Mouse (Mus musculus): Measurements from ENCODE around the gene Ndufs7. TPM values are rescaled to one million over a fixed set of nuclear protein-coding genes. Genes with fewer than 3 reads are reported as not detected.

The Ndufs7 gene
- polyA plus RNA-seq, 1 experiment from 2014 or later: 314 TPM

- 8% methylated on average over 19 of the region's 19 CpGs for WGBS
These were observed 11.1 kb downstream of the Ndufs7 start for GRCm38 (mm10) chr10:80259861-80260641.

GRCm38 (mm10) chr10:80260642-80261584, 12.0 kb downstream of the Ndufs7 start, which contains the start of the genes Gamt and Dazap1:
TSS of gene Gamt (minus strand) at chr10:80261012.
TSS of gene Dazap1 (plus strand) at chr10:80261486.
- Histone ChIP-seq H3K9me3 (replicated peaks) (no peaks in the 10 kb centered on the region), H3K27me3 (ENCODE audit: low read depth, poor library complexity, severe bottlenecking) (no peaks in the 10 kb centered on the region), H3K36me3 (peaks cover 37% of the 10 kb centered on the region), H3K27ac (replicated peaks) (peak within 1 kb of the TSS; percentile 91), H3K4me1 (peaks cover 69% of the 10 kb centered on the region), H3K4me3 (peak within 1 kb of the TSS; percentile 63)
- peak; percentile 97 for DNase-seq (ENCODE audit: low spot score)
- under 1% methylated on average over 49 of the region's 49 CpGs for WGBS

More at GRCm38 (mm10) chr10:80259861-80260641, 11.1 kb downstream of the Ndufs7 start:
- Histone ChIP-seq H3K4me3 (peak overlapping the region; percentile 63), H3K9me3 (replicated peaks) (no peaks in the 10 kb centered on the region), H3K4me1 (peaks cover 66% of the 10 kb centered on the region), H3K27me3 (ENCODE audit: low read depth, poor library complexity, severe bottlenecking) (no peaks in the 10 kb centered on the region), H3K36me3 (peaks cover 45% of the 10 kb centered on the region), H3K27ac (replicated peaks) (peak overlapping the region; percentile 91)
- peak; percentile 67 for DNase-seq (ENCODE audit: low spot score)

GRCm38 (mm10) chr10:80261585-80261968, 12.7 kb downstream of the Ndufs7 start:
- 0% methylated on average over 14 of the region's 14 CpGs for WGBS
- Histone ChIP-seq H3K27ac (replicated peaks) (peak overlapping the region; percentile 91), H3K9me3 (replicated peaks) (no peaks in the 10 kb centered on the region), H3K27me3 (ENCODE audit: low read depth, poor library complexity, severe bottlenecking) (no peaks in the 10 kb centered on the region), H3K36me3 (peaks cover 30% of the 10 kb centered on the region), H3K4me1 (peaks cover 69% of the 10 kb centered on the region), H3K4me3 (peak overlapping the region; percentile 63)
- peak; percentile 91 for DNase-seq (ENCODE audit: low spot score)

- Histone ChIP-seq H3K4me1 (peaks cover 70% of the 10 kb centered on the region), H3K9me3 (replicated peaks) (no peaks in the 10 kb centered on the region), H3K4me3 (peak overlapping the region; percentile 63), H3K27ac (replicated peaks) (peak overlapping the region; percentile 91; the same call in 1 of the 2 replicates), H3K36me3 (peaks cover 29% of the 10 kb centered on the region), H3K27me3 (ENCODE audit: low read depth, poor library complexity, severe bottlenecking) (no peaks in the 10 kb centered on the region)
- WGBS: 74% methylated on average over 12 of the region's 12 CpGs
- no peak for DNase-seq (ENCODE audit: low spot score)
These were observed 13.2 kb downstream of the Ndufs7 start for GRCm38 (mm10) chr10:80262169-80262568.

- DNase-seq (ENCODE audit: low spot score): no peak
- WGBS: 93% methylated on average over 10 of the region's 10 CpGs
- Histone ChIP-seq H3K4me3 (no peak overlapping the region), H3K27me3 (ENCODE audit: low read depth, poor library complexity, severe bottlenecking) (no peaks in the 10 kb centered on the region), H3K9me3 (replicated peaks) (no peaks in the 10 kb centered on the region), H3K36me3 (peaks cover 30% of the 10 kb centered on the region), H3K4me1 (peaks cover 77% of the 10 kb centered on the region), H3K27ac (replicated peaks) (no peak overlapping the region)
These were observed 13.9 kb downstream of the Ndufs7 start for GRCm38 (mm10) chr10:80262776-80263365.

GRCm38 (mm10) chr10:80264341-80265148, 15.6 kb downstream of the Ndufs7 start:
- Histone ChIP-seq H3K27me3 (ENCODE audit: low read depth, poor library complexity, severe bottlenecking) (no peaks in the 10 kb centered on the region), H3K4me3 (peak overlapping the region; percentile 95), H3K9me3 (replicated peaks) (no peaks in the 10 kb centered on the region), H3K27ac (replicated peaks) (peak overlapping the region; percentile 97), H3K4me1 (peaks cover 74% of the 10 kb centered on the region), H3K36me3 (peaks cover 29% of the 10 kb centered on the region)
- WGBS: 2% methylated on average over 81 of the region's 81 CpGs
- DNase-seq (ENCODE audit: low spot score): peak; percentile 97

- Histone ChIP-seq H3K4me1 (peaks cover 72% of the 10 kb centered on the region), H3K36me3 (peaks cover 33% of the 10 kb centered on the region), H3K27me3 (ENCODE audit: low read depth, poor library complexity, severe bottlenecking) (no peaks in the 10 kb centered on the region), H3K4me3 (peak overlapping the region; percentile 95), H3K9me3 (replicated peaks) (no peaks in the 10 kb centered on the region), H3K27ac (replicated peaks) (peak overlapping the region; percentile 97)
- no peak for DNase-seq (ENCODE audit: low spot score)
- WGBS: 1% methylated on average over 18 of the region's 18 CpGs
These were observed 16.2 kb downstream of the Ndufs7 start for GRCm38 (mm10) chr10:80265149-80265486.

- H3K27ac ChIP-seq (replicated peaks): no peak overlapping the region
- no peaks in the 10 kb centered on the region for H3K9me3 ChIP-seq (replicated peaks)
- H3K27me3 ChIP-seq (ENCODE audit: low read depth, poor library complexity, severe bottlenecking): no peaks in the 10 kb centered on the region
- 0 out of 2 replicates have a peak overlapping the region, but pooled peaks have one; percentile 3 for H3K4me3 ChIP-seq
- 92% methylated on average over 2 of the region's 2 CpGs for whole genome bisulfite sequencing
- peaks cover 62% of the 10 kb centered on the region for H3K4me1 ChIP-seq
- peaks cover 74% of the 10 kb centered on the region for H3K36me3 ChIP-seq
- no peak for DNase-seq (ENCODE audit: low spot score)
These were observed 21.2 kb downstream of the Ndufs7 start for GRCm38 (mm10) chr10:80270099-80270498.

GRCm38 (mm10) chr10:80270734-80271181, 21.8 kb downstream of the Ndufs7 start:
- Histone ChIP-seq H3K4me3 (0 out of 2 replicates have a peak overlapping the region, but pooled peaks have one; percentile 12), H3K4me1 (peaks cover 59% of the 10 kb centered on the region), H3K27ac (replicated peaks) (no peak overlapping the region), H3K36me3 (peaks cover 81% of the 10 kb centered on the region), H3K27me3 (ENCODE audit: low read depth, poor library complexity, severe bottlenecking) (no peaks in the 10 kb centered on the region), H3K9me3 (replicated peaks) (no peaks in the 10 kb centered on the region)
- DNase-seq (ENCODE audit: low spot score): no peak
- WGBS: 86% methylated on average over 6 of the region's 6 CpGs

GRCm38 (mm10) chr10:80271186-80271843, 22.4 kb downstream of the Ndufs7 start:
- Histone ChIP-seq H3K36me3 (peaks cover 86% of the 10 kb centered on the region), H3K4me3 (peak overlapping the region; percentile 14; the same call in 1 of the 2 replicates), H3K27me3 (ENCODE audit: low read depth, poor library complexity, severe bottlenecking) (no peaks in the 10 kb centered on the region), H3K27ac (replicated peaks) (no peak overlapping the region), H3K4me1 (peaks cover 53% of the 10 kb centered on the region), H3K9me3 (replicated peaks) (no peaks in the 10 kb centered on the region)
- DNase-seq (ENCODE audit: low spot score): no peak
- 91% methylated on average over 5 of the region's 5 CpGs for WGBS

- H3K27ac ChIP-seq (replicated peaks): no peak overlapping the region
- no peak for DNase-seq (ENCODE audit: low spot score)
- no peaks in the 10 kb centered on the region for H3K9me3 ChIP-seq (replicated peaks)
- H3K4me3 ChIP-seq: no peak overlapping the region
- peaks cover 46% of the 10 kb centered on the region for H3K4me1 ChIP-seq
- H3K27me3 ChIP-seq (ENCODE audit: low read depth, poor library complexity, severe bottlenecking): no peaks in the 10 kb centered on the region
- 87% methylated on average over 8 of the region's 8 CpGs for WGBS
- H3K36me3 ChIP-seq: peaks cover 90% of the 10 kb centered on the region
These were observed 23.1 kb downstream of the Ndufs7 start for GRCm38 (mm10) chr10:80271870-80272585.

Data from midbrain, embryonic 10.5 days (tissue).